Mouse (Mus musculus) bone marrow macrophage, adult 2 months (primary cell): ENCODE results near the gene Prrx2. TPM values are rescaled to one million over a fixed set of nuclear protein-coding genes. Genes with fewer than 3 reads are reported as not detected.

ENCODE experiments used
- H3K27ac ChIP-seq: 2 replicates; pipeline ENCODE4 v1.5.1; 2012; ENCODE audit warnings: low read depth, low read length; ENCODE audit not compliant: insufficient read depth
- H3K4me1 ChIP-seq: 2 replicates; pipeline ENCODE4 v1.6.1; 2012; ENCODE audit warnings: low read length; ENCODE audit not compliant: control insufficient read depth, insufficient read depth
- H3K4me3 ChIP-seq: 2 replicates; pipeline ENCODE4 v1.5.1; 2012; ENCODE audit warnings: mild to moderate bottlenecking, low read length, moderate library complexity; ENCODE audit not compliant: insufficient read depth
- CTCF ChIP-seq: IDR thresholded peaks from 2 replicates; pipeline ENCODE4 v1.5.1; 2012; ENCODE audit warnings: low read depth, mild to moderate bottlenecking, low read length, moderate library complexity
- POLR2A ChIP-seq: IDR thresholded peaks from 2 replicates; pipeline ENCODE4 v1.6.1; 2012; ENCODE audit warnings: mild to moderate bottlenecking, low read depth, low read length, borderline replicate concordance
- polyA plus RNA-seq: library from polyadenylated mRNA; stranded (reverse); fragments of >200 nt; gene quantifications from 2 replicates; pipeline ENCODE4 v1.2.4, GENCODE M21; 2012; ENCODE audit not compliant: missing spikeins, insufficient read depth, insufficient read length

The Prrx2 gene
- polyA plus RNA-seq, 1 experiment = not detected

DNA sequence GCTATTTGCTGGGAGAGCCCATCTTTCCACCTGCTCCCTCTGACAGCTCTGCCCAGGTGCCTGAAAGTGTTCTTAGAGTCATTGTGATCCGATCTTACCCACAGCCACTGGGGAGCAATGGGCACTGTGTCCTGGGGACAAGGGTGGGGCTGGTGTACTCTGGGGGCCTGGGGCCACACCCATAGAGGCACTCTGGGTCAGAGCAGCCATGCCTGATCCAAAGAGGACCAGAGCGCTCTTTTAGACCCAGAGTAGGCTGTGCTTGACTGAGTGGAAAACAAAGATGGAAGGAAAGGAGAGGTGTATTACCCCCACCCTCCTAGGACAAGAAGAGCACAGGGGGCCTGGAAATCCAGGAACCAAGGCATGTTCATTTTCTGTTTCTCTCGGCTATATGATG is 31.2 kb upstream of the Prrx2 start, which contains the start of gene 1700001O22Rik:
Gene 1700001O22Rik, minus strand, starts transcription at position 58 of the 400 bp plus-strand sequence.
- H3K27ac ChIP-seq = no peak within 1 kb of the TSS
- H3K4me3 ChIP-seq = no peak within 1 kb of the TSS
- H3K4me1 ChIP-seq = peaks cover 14% of the 10 kb centered on the region
- TF ChIP-seq CTCF (no peak), POLR2A (no peak)

GRCm38 (mm10) chr2:30805983-30806382 is 28.8 kb upstream of the Prrx2 start:
- peaks cover 25% of the 10 kb centered on the region for H3K4me1 ChIP-seq
- H3K27ac ChIP-seq = no peak overlapping the region
- H3K4me3 ChIP-seq = no peak overlapping the region
- TF ChIP-seq CTCF (no peak), POLR2A (no peak)

GRCm38 (mm10) chr2:30807147-30807647 is 27.6 kb upstream of the Prrx2 start:
- no peak overlapping the region for H3K27ac ChIP-seq
- no peak for TF ChIP-seq CTCF
- no peak for TF ChIP-seq POLR2A
- H3K4me3 ChIP-seq = peak overlapping the region; percentile 65
- H3K4me1 ChIP-seq = peaks cover 21% of the 10 kb centered on the region

DNA sequence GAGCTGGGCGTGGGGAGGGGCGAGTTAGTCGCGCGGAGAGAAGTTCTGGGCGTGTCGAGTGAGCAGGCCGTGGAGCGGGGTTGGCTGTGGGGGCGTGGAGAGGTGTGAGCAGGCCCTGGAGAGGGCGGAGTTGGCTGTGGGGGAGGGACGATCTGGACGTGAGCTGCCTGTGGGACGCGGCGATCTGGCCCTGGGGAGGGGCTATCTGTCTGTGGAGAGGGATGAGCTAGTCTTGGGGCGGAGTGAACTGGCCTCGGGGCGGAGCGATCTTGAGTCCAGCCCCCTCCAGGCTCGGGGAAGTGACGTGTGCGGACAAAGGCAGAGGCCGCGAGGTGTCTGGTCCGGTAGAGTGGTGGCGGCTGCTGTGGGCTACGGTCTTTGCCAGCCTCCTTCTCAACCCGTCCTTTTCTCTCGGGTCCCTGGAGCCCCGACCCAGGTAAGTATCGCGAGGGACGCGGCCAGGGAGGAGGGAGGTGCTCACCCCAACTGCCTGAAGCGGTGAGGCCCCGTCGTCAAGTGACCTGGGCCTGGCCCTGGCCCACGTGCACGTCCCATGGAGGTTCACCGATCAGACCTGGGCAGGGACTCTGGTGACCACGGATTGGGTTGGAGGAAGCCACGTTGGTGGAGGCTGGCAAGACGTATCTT is 27.0 kb upstream of the Prrx2 start, which contains the start of gene Ntmt1:
Gene Ntmt1, plus strand, starts transcription at position 179 of the 648 bp plus-strand sequence.
- H3K27ac ChIP-seq = no peak within 1 kb of the TSS
- peaks cover 21% of the 10 kb centered on the region for H3K4me1 ChIP-seq
- TF ChIP-seq POLR2A = no peak
- TF ChIP-seq CTCF = no peak

GRCm38 (mm10) chr2:30808296-30808655 is 26.5 kb upstream of the Prrx2 start:
- Histone ChIP-seq H3K4me1 (peaks cover 21% of the 10 kb centered on the region), H3K4me3 (peak overlapping the region; percentile 72), H3K27ac (no peak overlapping the region)
- TF ChIP-seq POLR2A (no peak), CTCF (no peak)

More for the DNA sequence above, 27.0 kb upstream of the Prrx2 start, which contains the start of gene Ntmt1:
- H3K4me3 ChIP-seq = peak within 1 kb of the TSS; percentile 72

- TF ChIP-seq POLR2A (no peak), CTCF (no peak)
These were observed 25.3 kb upstream of the Prrx2 start for GRCm38 (mm10) chr2:30809503-30809902.

DNA sequence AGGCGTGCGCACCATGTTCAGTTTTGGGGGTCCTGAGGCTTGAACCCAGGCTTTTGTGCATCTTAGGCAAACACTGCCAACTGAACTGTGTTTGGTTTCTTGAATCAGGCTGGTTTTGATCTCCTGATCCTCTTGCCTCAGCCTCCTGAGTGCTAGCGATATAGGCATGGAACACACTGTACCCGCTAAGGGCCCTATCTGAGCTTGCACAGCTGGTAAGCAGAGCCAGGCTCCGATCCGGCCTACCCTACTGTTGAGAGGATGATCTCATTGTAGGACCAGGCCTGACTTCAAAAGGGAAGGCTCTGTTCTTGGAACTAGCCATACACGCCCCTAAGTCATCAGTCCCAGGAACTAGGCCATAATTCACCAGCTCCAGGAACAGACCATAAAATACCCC is 24.2 kb upstream of the Prrx2 start:
- Histone ChIP-seq H3K4me1 (peaks cover 17% of the 10 kb centered on the region), H3K27ac (no peak overlapping the region), H3K4me3 (no peak overlapping the region)
- TF ChIP-seq CTCF (no peak), POLR2A (no peak)

More at GRCm38 (mm10) chr2:30809503-30809902, 25.3 kb upstream of the Prrx2 start:
- Histone ChIP-seq H3K4me1 (peaks cover 21% of the 10 kb centered on the region), H3K4me3 (no peak overlapping the region), H3K27ac (no peak overlapping the region)

- no peak for TF ChIP-seq POLR2A
- no peak for TF ChIP-seq CTCF
- no peak overlapping the region for H3K27ac ChIP-seq
- H3K4me3 ChIP-seq = no peak overlapping the region
- peaks cover 4% of the 10 kb centered on the region; the same call in 1 of the 2 replicates for H3K4me1 ChIP-seq
These were observed 18.4 kb upstream of the Prrx2 start for GRCm38 (mm10) chr2:30816383-30816782.

DNA sequence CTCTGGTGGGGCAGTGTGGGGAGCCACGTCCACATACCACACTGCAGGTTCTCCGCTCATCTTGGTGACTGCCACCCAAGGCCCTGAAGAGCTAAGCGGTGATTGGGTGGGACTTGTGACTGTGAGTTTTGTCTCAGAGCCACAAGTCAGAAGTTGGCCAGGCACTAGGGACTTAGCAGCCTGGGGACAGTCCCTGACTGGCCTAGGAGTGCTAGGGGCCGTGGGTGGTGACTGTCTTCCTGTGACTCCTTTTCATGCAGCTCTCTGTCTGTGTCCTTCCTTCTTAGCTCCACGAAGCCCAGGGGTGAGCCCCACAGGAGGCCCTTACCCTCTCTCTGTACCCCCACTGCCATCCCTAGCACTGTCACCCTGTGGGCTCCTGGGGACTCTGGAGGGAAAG is 14.9 kb upstream of the Prrx2 start:
- H3K4me3 ChIP-seq = no peak overlapping the region
- H3K27ac ChIP-seq = no peak overlapping the region
- peaks cover 4% of the 10 kb centered on the region; the same call in 1 of the 2 replicates for H3K4me1 ChIP-seq
- TF ChIP-seq CTCF (no peak), POLR2A (no peak)

DNA sequence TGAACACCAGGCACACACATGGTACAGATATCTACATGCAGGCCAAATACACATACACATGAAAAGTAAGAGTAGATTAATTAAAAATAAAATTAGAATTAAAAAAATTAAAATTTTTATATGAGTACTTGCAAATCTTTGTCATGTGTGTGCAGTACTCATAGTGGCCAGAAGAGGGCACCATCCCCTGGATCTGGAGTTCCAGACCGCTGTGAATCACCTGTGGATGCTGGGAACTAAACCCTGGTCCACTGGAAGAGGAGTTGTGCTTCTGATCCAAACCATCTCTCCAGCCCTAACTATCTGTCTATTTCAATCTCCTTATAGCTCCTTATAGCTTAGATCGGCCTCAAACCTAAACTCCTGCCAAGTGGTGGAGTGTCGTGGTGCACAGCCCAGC is 13.7 kb upstream of the Prrx2 start:
- Histone ChIP-seq H3K4me1 (peaks cover 4% of the 10 kb centered on the region; the same call in 1 of the 2 replicates), H3K4me3 (no peak overlapping the region), H3K27ac (no peak overlapping the region)
- no peak for TF ChIP-seq POLR2A
- TF ChIP-seq CTCF = peak; percentile 59; the same call in 1 of the 2 replicates
